Mouse (Mus musculus) right cerebral cortex, postnatal 4 days (tissue): Measurements from ENCODE around the gene Kcne4.
"Not testable (repeated sequence)": the region's sequence is repeated elsewhere in the genome, so short reads cannot be mapped to it uniquely, and the experiment has no call there.

Experiments used
- DNase-seq: peaks from one replicate; pipeline ENCODE4 v3.0.0-alpha.2; 2022

Kcne4 gene

DNA sequence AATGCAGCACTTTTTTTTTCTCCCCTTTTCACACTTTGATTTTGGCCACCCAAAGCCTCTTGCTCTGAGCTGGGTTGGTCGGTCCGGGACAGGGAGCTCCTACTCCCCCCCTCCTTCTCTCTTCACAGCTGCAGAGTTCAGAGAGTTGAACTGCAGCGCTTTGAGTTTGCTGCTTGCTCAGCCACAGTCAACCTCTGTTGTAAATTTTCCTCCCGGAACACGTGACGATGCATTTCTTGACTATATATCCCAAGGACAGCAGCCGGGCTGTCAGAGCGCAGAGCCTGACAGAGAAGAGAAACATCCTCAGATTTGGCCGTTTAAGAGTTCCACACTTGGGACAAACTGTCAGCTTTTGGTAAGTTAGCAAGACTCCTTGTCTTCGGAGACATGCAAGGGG, at the start of gene Kcne4:
Gene Kcne4 (plus strand): TSS at position 120 of the 400 bp plus-strand sequence.
- DNase-seq, result no peak

DNA sequence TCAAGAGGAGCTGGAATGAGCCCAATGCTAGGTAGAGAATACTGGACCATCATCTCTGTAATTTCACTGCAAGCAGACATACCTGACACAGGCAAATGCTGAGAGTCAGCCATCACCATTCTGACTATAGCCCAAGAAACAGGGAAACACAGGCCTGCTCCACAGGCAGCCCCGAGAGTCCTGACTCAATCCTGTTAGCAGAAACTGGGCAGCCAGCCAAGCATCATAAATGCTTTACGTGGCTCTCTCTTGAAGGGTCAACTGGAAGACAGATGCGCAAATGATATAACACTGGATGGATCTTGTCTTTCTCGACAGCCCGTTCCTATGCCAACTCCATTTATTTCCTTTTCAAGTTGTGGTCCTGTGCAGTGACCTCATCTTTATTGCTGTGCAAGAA, 34.7 kb upstream of the Kcne4 start:
- DNase-seq, result peak; percentile 18

DNA sequence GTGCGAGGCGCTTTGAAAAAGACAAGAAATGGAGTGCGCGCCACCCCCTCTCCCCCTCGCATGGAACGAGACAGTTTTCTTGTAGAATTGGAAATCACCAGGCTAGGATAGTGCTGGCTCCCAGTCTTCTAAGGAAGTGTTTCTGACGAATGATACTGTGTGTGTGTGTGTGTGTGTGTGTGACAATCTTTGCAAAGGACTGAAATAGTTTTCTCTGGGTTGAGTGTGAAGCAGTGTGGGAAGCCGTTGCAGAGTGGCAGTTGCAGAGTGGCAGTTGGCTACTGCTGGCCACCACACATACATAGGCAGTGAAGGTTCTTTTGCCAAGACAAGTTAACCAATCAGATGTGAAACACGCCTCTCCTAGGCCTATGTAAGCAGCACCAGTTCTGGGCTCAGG, 31.6 kb upstream of the Kcne4 start:
- not testable (repeated sequence) for DNase-seq

DNA sequence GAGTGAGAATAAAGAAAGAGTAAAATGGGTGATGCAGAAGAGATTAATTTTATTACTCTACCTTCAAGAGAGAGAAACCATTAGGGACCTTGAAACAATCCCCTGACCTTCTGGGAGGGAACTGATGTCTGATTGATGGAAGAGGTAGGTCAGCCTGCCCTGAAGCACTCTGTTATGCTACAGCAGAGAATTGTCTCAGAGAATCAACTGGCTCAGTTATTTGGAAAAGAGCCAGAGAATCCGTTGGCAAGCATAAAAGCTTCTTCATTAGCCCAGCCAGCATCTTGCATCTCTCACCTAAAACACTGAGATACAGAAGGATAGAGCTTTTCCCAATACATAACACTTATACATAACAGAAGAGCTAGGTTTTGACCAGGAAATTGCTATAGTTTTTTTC, 26.8 kb upstream of the Kcne4 start:
- DNase-seq, result no peak

DNA sequence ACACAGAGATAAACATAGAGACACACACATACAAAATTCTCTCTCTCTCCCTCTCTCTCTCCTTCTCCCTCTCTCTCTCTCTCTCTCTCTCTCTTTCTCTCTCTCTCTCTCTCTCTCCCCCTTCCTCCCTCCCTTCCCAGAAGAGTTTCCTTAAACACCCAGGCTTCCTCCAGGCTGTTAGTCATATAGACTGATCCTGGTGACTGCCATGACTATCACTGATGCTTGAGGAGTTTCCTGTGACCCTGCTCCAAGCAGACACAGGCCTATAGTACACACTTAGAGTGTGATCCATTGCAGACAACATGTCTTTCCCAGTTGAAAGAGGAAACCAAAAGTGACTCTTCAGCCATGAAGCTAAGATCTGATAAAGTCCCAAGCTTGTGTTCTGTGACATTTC, 9.1 kb upstream of the Kcne4 start:
- no peak for DNase-seq

GRCm38 (mm10) chr1:78809819-78810218, 6.7 kb upstream of the Kcne4 start:
- DNase-seq, result no peak

- DNase-seq, result no peak
Observed at GRCm38 (mm10) chr1:78810904-78811303, 5.7 kb upstream of the Kcne4 start.

GRCm38 (mm10) chr1:78811975-78812490, 4.5 kb upstream of the Kcne4 start:
- DNase-seq, result no peak

DNA sequence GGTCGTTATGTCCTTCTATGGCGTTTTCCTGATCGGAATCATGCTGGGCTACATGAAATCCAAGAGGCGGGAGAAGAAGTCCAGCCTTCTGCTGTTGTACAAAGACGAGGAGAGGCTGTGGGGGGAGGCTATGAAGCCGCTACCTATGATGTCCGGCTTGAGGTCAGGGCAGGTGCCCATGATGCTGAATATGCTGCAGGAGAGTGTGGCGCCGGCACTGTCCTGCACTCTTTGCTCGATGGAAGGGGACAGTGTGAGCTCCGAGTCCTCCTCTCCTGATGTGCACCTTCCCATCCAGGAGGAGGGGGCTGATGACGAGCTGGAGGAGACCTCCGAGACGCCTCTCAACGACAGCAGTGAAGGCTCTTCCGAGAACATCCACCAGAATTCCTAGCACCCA, 1.2 kb downstream of the Kcne4 start:
- no peak for DNase-seq

DNA sequence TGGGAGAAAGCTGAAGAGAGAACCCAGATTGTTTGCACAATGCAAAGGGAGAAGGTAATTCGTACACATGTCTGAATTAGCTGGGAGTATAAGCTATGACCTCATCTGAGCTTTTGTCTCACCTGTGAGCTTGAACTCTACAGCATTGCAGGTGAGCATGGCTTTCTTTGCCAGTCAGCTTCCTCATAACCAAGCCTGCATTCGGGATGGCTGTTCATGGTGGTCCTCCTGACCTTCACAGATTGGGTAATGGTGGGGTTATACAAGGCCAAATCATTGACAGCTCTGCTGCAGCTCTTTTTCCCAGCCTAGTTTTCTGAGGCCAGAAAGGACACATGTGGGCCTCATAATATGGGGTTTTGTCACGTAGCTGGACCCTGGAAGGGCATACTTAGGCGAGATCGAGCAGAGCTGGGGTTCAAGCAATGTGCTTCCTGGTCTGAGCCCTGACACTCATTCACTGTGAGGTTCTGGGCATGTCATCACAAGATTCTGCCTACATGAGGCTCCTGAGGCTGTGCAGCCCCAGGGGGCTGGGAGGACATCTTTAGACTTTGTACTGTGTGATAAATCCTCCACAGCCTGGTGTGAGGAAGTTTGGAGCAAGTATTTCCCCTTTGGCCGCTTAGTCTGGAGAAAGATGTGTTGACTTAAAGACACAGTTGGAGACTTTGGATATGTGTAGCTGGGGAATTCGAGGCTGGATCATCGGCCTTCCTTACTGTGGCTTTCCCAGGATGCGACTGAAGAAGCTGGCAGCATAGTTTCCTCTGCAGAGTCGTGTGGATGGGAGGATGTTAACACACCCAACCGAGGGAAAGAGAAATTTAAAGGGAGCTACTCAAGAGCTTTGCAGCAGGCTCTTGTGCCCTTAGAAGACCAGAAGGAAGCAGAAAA, 2.3 kb downstream of the Kcne4 start:
- DNase-seq, result no peak

DNA sequence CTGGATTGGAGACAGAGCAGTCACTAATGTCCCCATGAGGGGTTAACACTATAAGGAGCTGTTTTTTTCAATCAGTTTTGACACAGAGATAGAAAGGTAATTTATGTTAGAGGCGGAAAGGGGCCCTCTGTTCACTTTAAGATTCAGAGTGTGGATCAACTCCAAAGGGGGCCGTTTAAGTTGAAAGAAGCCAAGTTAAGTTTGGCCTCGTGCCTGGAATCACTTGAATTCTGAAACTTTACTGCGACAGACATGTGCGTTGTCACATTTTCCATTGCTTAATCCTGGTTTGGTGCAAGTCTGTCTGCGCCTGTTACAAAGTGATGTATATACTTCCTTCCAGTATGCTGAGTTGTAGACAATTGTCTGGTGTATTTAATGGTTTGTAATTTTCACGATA, 3.0 kb downstream of the Kcne4 start:
- peak; percentile 42 for DNase-seq

GRCm38 (mm10) chr1:78820176-78820575, 3.6 kb downstream of the Kcne4 start:
- DNase-seq, result no peak

- no peak for DNase-seq
Observed at GRCm38 (mm10) chr1:78821111-78821510, 4.6 kb downstream of the Kcne4 start.

GRCm38 (mm10) chr1:78821733-78822430, 5.3 kb downstream of the Kcne4 start:
- DNase-seq, result no peak

- no peak for DNase-seq
Observed at GRCm38 (mm10) chr1:78825246-78825645, 8.7 kb downstream of the Kcne4 start.

DNA sequence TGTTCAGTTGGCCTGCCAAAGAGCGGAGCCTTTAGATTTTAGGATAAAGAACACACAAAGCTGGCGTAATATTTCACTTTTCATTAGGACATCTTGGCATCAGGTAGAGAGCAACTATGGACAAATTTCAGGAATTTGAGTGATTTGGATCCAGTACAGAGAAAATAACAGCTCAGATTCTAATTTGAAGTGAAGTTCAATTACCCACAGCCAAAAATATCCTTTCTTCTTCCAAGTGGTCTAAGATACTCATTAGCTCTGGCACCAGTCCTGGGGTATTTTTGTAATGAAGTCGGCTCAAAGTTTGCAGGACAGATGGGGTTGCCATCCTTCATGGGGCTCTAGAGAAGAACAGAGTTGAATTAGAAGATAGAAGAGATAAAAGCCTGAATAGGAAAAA, 21.9 kb downstream of the Kcne4 start:
- DNase-seq, result no peak

- DNase-seq, result no peak
Observed at GRCm38 (mm10) chr1:78840769-78841168, 24.2 kb downstream of the Kcne4 start.

GRCm38 (mm10) chr1:78845661-78846060, 29.1 kb downstream of the Kcne4 start:
- no peak for DNase-seq

DNA sequence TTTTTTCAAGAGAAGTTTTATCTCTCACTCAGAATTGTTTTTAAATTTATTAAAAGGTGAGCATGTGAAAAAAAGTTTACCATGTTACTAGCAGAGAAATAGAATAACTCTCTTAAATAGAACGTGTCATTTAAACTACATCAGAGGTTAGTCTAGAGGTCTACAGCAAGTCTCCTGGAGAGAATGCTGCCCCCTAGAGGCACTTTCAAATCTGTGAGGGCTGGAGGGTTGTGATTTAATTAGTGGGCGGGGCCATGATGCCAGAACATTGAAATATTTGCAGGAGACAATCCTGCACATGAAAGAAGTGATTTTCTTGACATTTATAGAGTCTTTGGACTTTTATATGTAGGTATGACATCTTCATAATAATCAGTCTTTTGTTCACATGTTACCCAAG, 29.9 kb downstream of the Kcne4 start:
- DNase-seq, result no peak

DNA sequence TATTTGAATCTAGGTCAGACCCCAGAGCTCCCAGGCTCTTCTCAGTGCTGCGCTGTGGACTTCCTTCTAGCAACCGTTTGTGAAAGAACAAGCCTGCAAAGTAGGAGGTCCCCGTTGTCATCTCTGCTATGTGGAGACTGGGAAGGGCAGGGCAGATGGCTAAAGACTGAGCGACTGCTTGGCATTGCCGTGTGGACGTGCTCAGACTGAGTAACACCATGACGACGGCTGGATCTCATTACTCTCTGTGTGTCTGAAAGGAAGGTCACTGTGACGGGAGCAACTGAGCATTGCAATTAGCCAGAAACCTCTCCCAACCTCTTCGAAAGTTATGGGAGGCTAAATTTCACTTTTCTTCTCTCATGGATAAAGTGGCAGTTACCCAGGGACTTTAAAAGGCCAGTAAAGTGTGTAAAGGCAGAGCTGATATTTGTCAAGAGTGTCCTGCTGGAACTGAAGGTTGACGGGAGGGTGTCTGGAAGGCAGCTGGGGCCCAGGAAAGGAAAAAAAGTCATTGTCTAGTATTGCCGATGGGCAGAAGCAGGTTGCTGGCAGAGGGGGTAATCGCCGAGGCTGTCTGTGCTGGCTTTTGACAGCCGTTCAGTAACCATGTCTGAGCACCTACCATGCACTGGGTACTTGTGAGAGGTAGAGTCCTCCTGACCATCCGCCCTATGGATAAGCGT, 36.0 kb downstream of the Kcne4 start:
- no peak for DNase-seq

DNA sequence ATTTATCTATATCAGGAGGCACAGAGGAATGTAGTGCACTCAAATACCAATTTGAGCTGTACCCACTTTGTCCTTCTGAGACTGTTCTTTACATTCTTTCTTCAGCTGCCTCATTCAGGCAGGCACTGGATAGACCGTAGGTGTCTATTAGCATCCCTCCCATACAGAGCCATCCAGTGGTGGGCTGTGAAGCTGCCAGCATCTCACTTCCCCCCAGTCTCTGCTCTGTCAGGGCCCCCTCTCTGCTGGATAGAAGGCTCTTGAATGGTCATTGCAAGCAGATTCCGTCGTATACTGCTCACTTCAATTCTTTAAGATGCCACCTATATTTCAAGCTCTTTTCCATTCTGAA, 36.5 kb downstream of the Kcne4 start:
- DNase-seq, result no peak

GRCm38 (mm10) chr1:78854306-78854705, 37.7 kb downstream of the Kcne4 start:
- no peak for DNase-seq

DNA sequence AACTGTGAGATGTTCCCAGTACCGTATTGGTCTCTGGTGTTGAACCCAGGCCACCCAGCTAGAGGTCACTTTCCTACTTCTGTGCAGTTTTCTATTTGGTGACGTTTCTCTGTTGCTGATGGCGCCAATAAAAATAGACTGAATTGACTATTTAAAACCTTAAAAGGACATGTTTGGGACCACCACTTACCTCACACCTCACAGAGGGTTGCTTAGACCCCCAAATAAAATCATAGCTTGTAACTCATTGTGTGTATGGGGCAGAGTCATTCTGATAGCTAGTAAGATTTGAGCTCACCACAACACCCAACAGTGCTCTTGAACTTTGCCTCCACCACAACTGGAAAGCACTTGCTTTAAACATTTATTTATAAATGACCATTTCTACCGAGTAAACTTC, 43.0 kb downstream of the Kcne4 start:
- no peak for DNase-seq

- no peak for DNase-seq
Observed at GRCm38 (mm10) chr1:78860056-78860455, 43.5 kb downstream of the Kcne4 start.
